Mouse (Mus musculus) retina, postnatal 7 days (tissue): ENCODE data around the gene Lrrc30.

Source experiments
- DNase-seq: peaks from one replicate; pipeline ENCODE4 v3.0.0-alpha.2; 2012; ENCODE audit warnings: low read depth, low spot score

Lrrc30 gene

GRCm38 (mm10) chr17:67583422-67583821, 49.1 kb downstream of the Lrrc30 start:
- no peak for DNase-seq

GRCm38 (mm10) chr17:67582681-67583356, 49.7 kb downstream of the Lrrc30 start:
- DNase-seq: no peak

GRCm38 (mm10) chr17:67581839-67582238, 50.7 kb downstream of the Lrrc30 start:
- no peak for DNase-seq
